ENCODE assay signal across 7 mouse cellular contexts in the genomic region with DNA sequence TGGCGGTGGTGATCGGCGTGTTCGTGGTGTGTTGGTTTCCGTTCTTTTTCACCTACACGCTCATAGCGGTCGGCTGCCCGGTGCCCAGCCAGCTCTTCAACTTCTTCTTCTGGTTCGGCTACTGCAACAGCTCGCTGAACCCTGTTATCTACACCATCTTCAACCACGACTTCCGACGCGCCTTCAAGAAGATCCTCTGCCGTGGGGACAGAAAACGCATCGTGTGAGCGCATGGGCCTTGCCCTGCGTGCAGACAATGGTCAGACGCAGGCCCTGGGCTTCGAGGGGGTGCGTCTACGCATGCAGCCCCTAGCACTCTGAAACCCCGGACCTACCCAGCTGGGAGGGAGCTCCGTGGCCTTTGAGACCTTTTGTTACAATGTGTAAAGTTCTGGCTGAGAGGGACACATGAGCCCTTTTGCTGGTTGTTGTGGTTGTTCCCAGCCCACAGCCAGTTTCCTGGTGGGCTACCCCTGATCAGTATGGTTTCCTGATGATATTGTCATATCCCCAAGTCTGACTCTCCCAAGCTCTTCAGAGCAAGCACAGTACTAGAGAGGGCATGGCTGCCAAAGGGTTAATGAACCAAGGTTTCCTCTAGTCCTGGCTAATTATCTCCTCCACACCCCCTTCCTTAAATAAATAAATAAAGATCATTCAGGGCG. TPM values are rescaled to one million over a fixed set of nuclear protein-coding genes. Genes with fewer than 3 reads are reported as not detected.
A peak's percentile ranks its signal among the peaks of the same experiment; 100 is the strongest.
DNase-seq lines count a peak whose midpoint lies in the region; ATAC-seq and TF ChIP-seq lines count a peak whose summit lies in the region.

No protein-coding gene starts in this region.

- no peak overlapping the region for H3K9ac ChIP-seq in lung, postnatal 0 days (replicated peaks; ENCODE audit: low read depth)
- H3K9ac ChIP-seq in embryonic facial prominence, embryonic 12.5 days = peak overlapping the region; percentile 56
- H3K9ac ChIP-seq in intestine, embryonic 16.5 days (ENCODE audit: low read depth, low read length) = peak overlapping the region; percentile 66

- H3K27ac ChIP-seq in lung, postnatal 0 days (ENCODE audit: low read length) = no peak overlapping the region
- no peak overlapping the region for H3K27ac ChIP-seq in embryonic facial prominence, embryonic 12.5 days
- no peak overlapping the region for H3K27ac ChIP-seq in intestine, embryonic 16.5 days (ENCODE audit: low read length)

- ATAC-seq in lung, postnatal 0 days = no peak
- ATAC-seq in embryonic facial prominence, embryonic 12.5 days (ENCODE audit: insufficient number of reproducible peaks, insufficient read depth, low FRiP score, low TSS enrichment) = no peak
- ATAC-seq in intestine, embryonic 16.5 days = no peak

- TF ChIP-seq EP300 in lung, postnatal 0 days (IDR thresholded peaks at IDR 0.05) = no peak

- peak overlapping the region; percentile 92 for H3K4me2 ChIP-seq in lung, postnatal 0 days (replicated peaks; ENCODE audit: low read depth, low read length)
- H3K4me2 ChIP-seq in embryonic facial prominence, embryonic 12.5 days (replicated peaks) = peak overlapping the region; percentile 96
- H3K4me2 ChIP-seq in intestine, embryonic 16.5 days (ENCODE audit: low read depth, low read length) = peak overlapping the region; percentile 100

- no peaks in the 10 kb centered on the region for H3K36me3 ChIP-seq in lung, postnatal 0 days (ENCODE audit: insufficient read depth, low read length)
- no peaks in the 10 kb centered on the region for H3K36me3 ChIP-seq in embryonic facial prominence, embryonic 12.5 days
- no peaks in the 10 kb centered on the region for H3K36me3 ChIP-seq in intestine, embryonic 16.5 days (ENCODE audit: control insufficient read depth, insufficient read depth, low read length)

- no peak for TF ChIP-seq CTCF in lung, postnatal 0 days (IDR thresholded peaks at IDR 0.05)

- H3K27me3 ChIP-seq in lung, postnatal 0 days (replicated peaks; ENCODE audit: insufficient read depth, low read length) = peaks cover 49% of the 10 kb centered on the region
- peaks cover 56% of the 10 kb centered on the region for H3K27me3 ChIP-seq in embryonic facial prominence, embryonic 12.5 days
- peaks cover 21% of the 10 kb centered on the region for H3K27me3 ChIP-seq in intestine, embryonic 16.5 days (replicated peaks; ENCODE audit: control insufficient read depth, insufficient read depth, low read length)

- H3K4me1 ChIP-seq in lung, postnatal 0 days (ENCODE audit: insufficient read depth, low read depth, low read length) = peaks cover 23% of the 10 kb centered on the region
- H3K4me1 ChIP-seq in embryonic facial prominence, embryonic 12.5 days = peaks cover 26% of the 10 kb centered on the region
- H3K4me1 ChIP-seq in intestine, embryonic 16.5 days (ENCODE audit: control insufficient read depth, insufficient read depth, low read length) = peaks cover 32% of the 10 kb centered on the region

- 3% methylated on average over 27 of the region's 27 CpGs for WGBS in lung, postnatal 0 days
- under 1% methylated on average over 27 of the region's 27 CpGs for WGBS in embryonic facial prominence, embryonic 12.5 days
- 5% methylated on average over 27 of the region's 27 CpGs for WGBS in intestine, embryonic 16.5 days

- DNase-seq in lung, postnatal 0 days (ENCODE audit: low spot score) = no peak
- DNase-seq in lung, postnatal 4 days = no peak
- DNase-seq in natural killer cell, adult 2 months (ENCODE audit: low spot score in 2 of 2) = peak; percentile 13 to 23
- no peak for DNase-seq in thymus, postnatal 36 days
- no peak for DNase-seq in adipocyte (ENCODE audit: low spot score)

- H3K9me3 ChIP-seq in lung, postnatal 0 days (ENCODE audit: low read length) = no peaks in the 10 kb centered on the region
- H3K9me3 ChIP-seq in embryonic facial prominence, embryonic 12.5 days = no peaks in the 10 kb centered on the region
- H3K9me3 ChIP-seq in intestine, embryonic 16.5 days (ENCODE audit: control insufficient read depth, low read length) = no peaks in the 10 kb centered on the region

- H3K4me3 ChIP-seq in lung, postnatal 0 days (ENCODE audit: low read depth, low read length) = peak overlapping the region; percentile 47
- peak overlapping the region; percentile 49 for H3K4me3 ChIP-seq in embryonic facial prominence, embryonic 12.5 days
- peak overlapping the region; percentile 68 for H3K4me3 ChIP-seq in intestine, embryonic 16.5 days (ENCODE audit: low read length)

RNA-seq across cellular contexts. Expression of gene Adra2a, which starts 3.6 kb away (rescaled TPM):
- polyA plus RNA-seq in lung, postnatal 0 days (2015; fragmentation: Nextera tagmentation; extraction: Ambion mirVana) = 0.08 and 0.14 TPM in 2 replicates
- polyA plus RNA-seq in embryonic facial prominence, embryonic 12.5 days (2016; fragmentation: Nextera tagmentation; extraction: Ambion mirVana) = 2.2 and 2.3 TPM in 2 replicates
- polyA plus RNA-seq in intestine, embryonic 16.5 days (2015; fragmentation: Nextera tagmentation; extraction: Ambion mirVana) = 0.79 and 0.84 TPM in 2 replicates

Comparison
In these comparisons a context has a peak if more than half of its experiments do, and no peak if none do; other contexts are left out.
1. DNase-seq: peak in natural killer cell, adult 2 months (2 of 2); none in lung, postnatal 0 days (single experiment), lung, postnatal 4 days (0 of 2), thymus, postnatal 36 days (0 of 2) and adipocyte (single experiment).
2. Peak in every context shown above with its lines, with median percentiles within 50 percentile points of each other: H3K4me2 ChIP-seq and H3K4me3 ChIP-seq.